Mouse (Mus musculus) neural tube, embryonic 13.5 days (tissue): Measurements from ENCODE around the gene Hoxd11. TPM values are rescaled to one million over a fixed set of nuclear protein-coding genes. Genes with fewer than 3 reads are reported as not detected.

Experiments used
- ATAC-seq: fragments of 200-750 bp; cut with Nextera tagmentation; 2 replicates; pipeline ENCODE4 v1.8.0; 2017; ENCODE audit warnings: low read depth, mild to moderate bottlenecking, moderate TSS enrichment, moderate library complexity
- H3K27ac ChIP-seq: fragments of 300-500 bp; sonication (generic); replicated peaks from 2 replicates; pipeline ENCODE4 v1.5.1; 2015; ENCODE audit warnings: moderate library complexity, mild to moderate bottlenecking, inconsistent platforms
- H3K27me3 ChIP-seq: fragments of 300-500 bp; sonication (generic); 2 replicates; pipeline ENCODE4 v1.6.1; 2015; ENCODE audit warnings: mild to moderate bottlenecking, inconsistent platforms
- H3K36me3 ChIP-seq: fragments of 300-500 bp; sonication (generic); 2 replicates; pipeline ENCODE4 v1.6.1; 2015; ENCODE audit warnings: mild to moderate bottlenecking, inconsistent platforms
- H3K4me1 ChIP-seq: fragments of 300-500 bp; sonication (generic); replicated peaks from 2 replicates; pipeline ENCODE4 v1.6.1; 2015; ENCODE audit warnings: inconsistent platforms
- H3K4me2 ChIP-seq: fragments of 300-500 bp; sonication (generic); 2 replicates; pipeline ENCODE4 v1.6.1; 2015; ENCODE audit warnings: inconsistent platforms, mild to moderate bottlenecking, moderate library complexity
- H3K4me3 ChIP-seq: fragments of 300-500 bp; sonication (generic); 2 replicates; pipeline ENCODE4 v1.5.1; 2015; ENCODE audit warnings: mild to moderate bottlenecking, inconsistent platforms
- H3K9ac ChIP-seq: fragments of 300-500 bp; sonication (generic); 2 replicates; pipeline ENCODE4 v1.6.1; 2015; ENCODE audit warnings: moderate library complexity, mild to moderate bottlenecking, inconsistent platforms
- H3K9me3 ChIP-seq: fragments of 300-500 bp; sonication (generic); 2 replicates; pipeline ENCODE4 v1.6.1; 2016; ENCODE audit warnings: inconsistent platforms
- WGBS: fragments of 180-500 bp; shearing (Covaris S2); methylation state at CpG from one replicate; pipeline ENCODE4 v1.1.7; 2015; 5-methylcytosine and 5-hydroxymethylcytosine counted together
- polyA plus RNA-seq: library from polyadenylated mRNA; unstranded; fragments of >200 nt; fragmentation: Nextera tagmentation; extraction: Ambion mirVana; gene quantifications from 2 replicates; pipeline ENCODE4 v1.2.1, GENCODE M21; 2015

Gene Hoxd11
- polyA plus RNA-seq, 1 experiment from 2014 or later: 4.0 TPM

- Histone ChIP-seq H3K4me1 (peaks cover 49% of the 10 kb centered on the region), H3K4me3 (peak overlapping the region; percentile 61), H3K27me3 (peaks cover 85% of the 10 kb centered on the region), H3K36me3 (no peaks in the 10 kb centered on the region), H3K9me3 (no peaks in the 10 kb centered on the region), H3K4me2 (peak overlapping the region; percentile 67), H3K27ac (peak overlapping the region; percentile 79), H3K9ac (peak overlapping the region; percentile 96)
- under 1% methylated on average over 16 of the region's 16 CpGs for WGBS
- no peak for ATAC-seq
Measured at GRCm38 (mm10) chr2:74694066-74694465, 14.7 kb downstream of the Hoxd11 start.

- peak overlapping the region; percentile 95 for H3K27ac ChIP-seq
- peak overlapping the region; percentile 96 for H3K9ac ChIP-seq
- peak overlapping the region; percentile 67 for H3K4me2 ChIP-seq
- no peaks in the 10 kb centered on the region for H3K9me3 ChIP-seq
- no peak for ATAC-seq
- H3K36me3 ChIP-seq: no peaks in the 10 kb centered on the region
- peaks cover 82% of the 10 kb centered on the region for H3K27me3 ChIP-seq
- H3K4me1 ChIP-seq: peaks cover 54% of the 10 kb centered on the region
- peak overlapping the region; percentile 61 for H3K4me3 ChIP-seq
- WGBS: 0% methylated on average over 1 of the region's 1 CpGs
Measured at GRCm38 (mm10) chr2:74695383-74695782, 16.0 kb downstream of the Hoxd11 start.

- WGBS: 5% methylated on average over 7 of the region's 7 CpGs
- Histone ChIP-seq H3K4me1 (peaks cover 60% of the 10 kb centered on the region), H3K27ac (peak overlapping the region; percentile 95), H3K9ac (peak overlapping the region; percentile 96), H3K4me3 (peak overlapping the region; percentile 61), H3K4me2 (peak overlapping the region; percentile 67), H3K9me3 (no peaks in the 10 kb centered on the region), H3K36me3 (no peaks in the 10 kb centered on the region), H3K27me3 (peaks cover 83% of the 10 kb centered on the region)
- ATAC-seq: no peak
Measured at GRCm38 (mm10) chr2:74695813-74696430, 16.6 kb downstream of the Hoxd11 start.

GRCm38 (mm10) chr2:74696442-74697335 is 17.3 kb downstream of the Hoxd11 start:
- peak overlapping the region; percentile 95 for H3K27ac ChIP-seq
- WGBS: 2% methylated on average over 34 of the region's 34 CpGs

GRCm38 (mm10) chr2:74697567-74698121 is 18.3 kb downstream of the Hoxd11 start, which contains the start of gene Hoxd9:
TSS of gene Hoxd9 (plus strand) at chr2:74697727.
- H3K4me3 ChIP-seq: peak within 1 kb of the TSS; percentile 61
- no peaks in the 10 kb centered on the region for H3K9me3 ChIP-seq
- H3K4me2 ChIP-seq: peak within 1 kb of the TSS; percentile 67
- peaks cover 53% of the 10 kb centered on the region for H3K4me1 ChIP-seq
- under 1% methylated on average over 43 of the region's 43 CpGs for WGBS
- H3K36me3 ChIP-seq: no peaks in the 10 kb centered on the region
- peak; percentile 67 for ATAC-seq
- H3K9ac ChIP-seq: peak within 1 kb of the TSS; percentile 96
- peaks cover 74% of the 10 kb centered on the region for H3K27me3 ChIP-seq
- peak within 1 kb of the TSS; percentile 95 for H3K27ac ChIP-seq

More at GRCm38 (mm10) chr2:74696442-74697335, 17.3 kb downstream of the Hoxd11 start:
- Histone ChIP-seq H3K4me2 (peak overlapping the region; percentile 67), H3K4me3 (peak overlapping the region; percentile 61), H3K36me3 (no peaks in the 10 kb centered on the region), H3K9ac (peak overlapping the region; percentile 96), H3K4me1 (peaks cover 59% of the 10 kb centered on the region), H3K27me3 (peaks cover 83% of the 10 kb centered on the region), H3K9me3 (no peaks in the 10 kb centered on the region)
- ATAC-seq: no peak

- H3K27ac ChIP-seq: peak overlapping the region; percentile 95
- peak overlapping the region; percentile 96 for H3K9ac ChIP-seq
- no peaks in the 10 kb centered on the region for H3K36me3 ChIP-seq
- peak overlapping the region; percentile 61 for H3K4me3 ChIP-seq
- peaks cover 49% of the 10 kb centered on the region for H3K4me1 ChIP-seq
- no peaks in the 10 kb centered on the region for H3K9me3 ChIP-seq
- peaks cover 66% of the 10 kb centered on the region for H3K27me3 ChIP-seq
- ATAC-seq: peak; percentile 30
- H3K4me2 ChIP-seq: peak overlapping the region; percentile 67
- WGBS: under 1% methylated on average over 81 of the region's 86 CpGs
Measured at GRCm38 (mm10) chr2:74698201-74699052, 19.1 kb downstream of the Hoxd11 start.

- peak overlapping the region; percentile 61 for H3K4me3 ChIP-seq
- peak overlapping the region; percentile 96 for H3K9ac ChIP-seq
- H3K27ac ChIP-seq: peak overlapping the region; percentile 95
- peaks cover 60% of the 10 kb centered on the region for H3K27me3 ChIP-seq
- H3K4me2 ChIP-seq: peak overlapping the region; percentile 67
- no peaks in the 10 kb centered on the region for H3K9me3 ChIP-seq
- H3K4me1 ChIP-seq: peaks cover 56% of the 10 kb centered on the region
- WGBS: under 1% methylated on average over 17 of the region's 17 CpGs
- no peaks in the 10 kb centered on the region for H3K36me3 ChIP-seq
- ATAC-seq: 0 out of 2 replicates have a peak, but pooled peaks have one; percentile 20
Measured at GRCm38 (mm10) chr2:74699053-74699430, 19.7 kb downstream of the Hoxd11 start.

GRCm38 (mm10) chr2:74699664-74700545 is 20.5 kb downstream of the Hoxd11 start:
- Histone ChIP-seq H3K27ac (peak overlapping the region; percentile 95), H3K36me3 (no peaks in the 10 kb centered on the region), H3K27me3 (peaks cover 52% of the 10 kb centered on the region), H3K4me1 (peaks cover 61% of the 10 kb centered on the region), H3K4me2 (peak overlapping the region; percentile 67), H3K9ac (peak overlapping the region; percentile 96), H3K4me3 (peak overlapping the region; percentile 61), H3K9me3 (no peaks in the 10 kb centered on the region)
- no peak for ATAC-seq
- WGBS: 6% methylated on average over 23 of the region's 23 CpGs

GRCm38 (mm10) chr2:74700546-74701112 is 21.3 kb downstream of the Hoxd11 start:
- Histone ChIP-seq H3K4me3 (peak overlapping the region; percentile 61), H3K27me3 (peaks cover 44% of the 10 kb centered on the region), H3K27ac (peak overlapping the region; percentile 95), H3K36me3 (no peaks in the 10 kb centered on the region), H3K4me1 (peaks cover 61% of the 10 kb centered on the region), H3K9me3 (no peaks in the 10 kb centered on the region), H3K4me2 (peak overlapping the region; percentile 67), H3K9ac (peak overlapping the region; percentile 96)
- ATAC-seq: no peak
- 9% methylated on average over 22 of the region's 22 CpGs for WGBS

- H3K27me3 ChIP-seq: peaks cover 29% of the 10 kb centered on the region
Measured at GRCm38 (mm10) chr2:74701949-74702819, 22.8 kb downstream of the Hoxd11 start.

More at GRCm38 (mm10) chr2:74701949-74702819, 22.8 kb downstream of the Hoxd11 start:
- Histone ChIP-seq H3K4me2 (peak overlapping the region; percentile 69), H3K27ac (peak overlapping the region; percentile 71), H3K4me1 (peaks cover 57% of the 10 kb centered on the region), H3K9me3 (no peaks in the 10 kb centered on the region), H3K4me3 (peak overlapping the region; percentile 20), H3K36me3 (no peaks in the 10 kb centered on the region), H3K9ac (peak overlapping the region; percentile 100)
- no peak for ATAC-seq
- 12% methylated on average over 17 of the region's 17 CpGs for WGBS
